Mouse (Mus musculus) E14TG2a.4 (cell line): ENCODE measurements around the gene Sept9.

Experiments
- CTCF ChIP-seq: conservative IDR thresholded peaks from 2 replicates; pipeline ENCODE4 v1.5.1; 2014; ENCODE audit warnings: low read length
- POU5F1 ChIP-seq: IDR thresholded peaks from 2 replicates; pipeline ENCODE4 v1.6.1; 2014; ENCODE audit warnings: low read length, borderline replicate concordance

- no peak for TF ChIP-seq CTCF
- TF ChIP-seq POU5F1 = no peak
These were observed 42.7 kb upstream of the Sept9 start for GRCm38 (mm10) chr11:117156725-117157124.
